Mouse (Mus musculus) cortical plate, adult 2 months (tissue): ENCODE data around the gene Rxfp1.

Experiments
- CTCF ChIP-seq: fragments of 200-500 bp; IDR thresholded peaks from 2 replicates; pipeline ENCODE4 v1.5.1; 2011; ENCODE audit warnings: mild to moderate bottlenecking, control low read depth, low read length; ENCODE audit not compliant: insufficient read depth; ENCODE audit errors: extremely low read depth
- POLR2A ChIP-seq: fragments of 200-500 bp; IDR thresholded peaks from 2 replicates; pipeline ENCODE4 v1.6.1; 2011; ENCODE audit warnings: mild to moderate bottlenecking, low read length, control low read depth; ENCODE audit not compliant: insufficient read depth; ENCODE audit errors: extremely low read depth

GRCm38 (mm10) chr3:79683529-79683928 lies 54.2 kb downstream of the Rxfp1 start:
- TF ChIP-seq CTCF (no peak), POLR2A (no peak)
